8 mouse cellular contexts compared by ENCODE assay signal in the genomic region with DNA sequence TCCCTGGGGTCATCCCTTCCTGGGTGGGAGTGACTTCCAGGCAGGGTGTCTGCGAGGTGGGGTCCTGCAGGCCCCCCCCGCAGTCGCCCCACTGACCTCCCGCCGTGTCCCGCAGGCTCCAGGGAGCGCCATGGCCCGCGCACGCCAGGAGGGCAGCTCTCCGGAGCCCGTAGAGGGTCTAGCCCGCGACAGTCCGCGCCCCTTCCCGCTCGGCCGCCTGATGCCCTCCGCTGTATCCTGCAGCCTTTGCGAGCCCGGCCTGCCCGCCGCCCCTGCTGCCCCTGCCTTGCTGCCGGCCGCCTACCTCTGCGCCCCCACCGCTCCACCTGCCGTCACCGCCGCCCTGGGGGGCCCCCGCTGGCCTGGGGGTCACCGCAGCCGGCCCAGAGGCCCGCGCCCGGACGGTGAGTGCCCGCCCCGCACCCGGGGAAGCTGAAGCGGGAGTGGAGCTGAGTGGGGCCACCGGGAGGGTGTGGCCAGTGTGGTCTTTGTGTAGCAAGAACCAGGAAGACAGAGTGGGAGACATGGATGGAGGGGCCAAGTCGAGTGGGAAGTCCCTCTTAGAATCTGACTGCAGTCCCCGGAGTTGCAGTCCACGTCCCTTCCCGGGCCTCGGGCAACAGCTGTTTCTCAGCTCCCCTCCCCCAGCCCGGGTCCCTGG. TPM values are rescaled to one million over a fixed set of nuclear protein-coding genes. Genes with fewer than 3 reads are reported as not detected.
A peak's percentile ranks its signal among the peaks of the same experiment; 100 is the strongest.
DNase-seq lines count a peak whose midpoint lies in the region; ATAC-seq and TF ChIP-seq lines count a peak whose summit lies in the region.

No protein-coding gene starts in this region.

- peak overlapping the region; percentile 95 for H3K4me2 ChIP-seq in intestine, embryonic 14.5 days (ENCODE audit: low read length)

- H3K9ac ChIP-seq in intestine, embryonic 14.5 days (ENCODE audit: low read length), result peak overlapping the region; percentile 69

- under 1% methylated on average over 49 of the region's 49 CpGs for WGBS in intestine, embryonic 14.5 days
- under 1% methylated on average over 46 of the region's 49 CpGs for WGBS in olfactory bulb, adult 2 months

- no peaks in the 10 kb centered on the region for H3K9me3 ChIP-seq in intestine, embryonic 14.5 days (ENCODE audit: control insufficient read depth, low read length)

- H3K27me3 ChIP-seq in intestine, embryonic 14.5 days (replicated peaks; ENCODE audit: control insufficient read depth, insufficient read depth, low read length), result no peaks in the 10 kb centered on the region

- H3K36me3 ChIP-seq in intestine, embryonic 14.5 days (ENCODE audit: control insufficient read depth, insufficient read depth, low read length), result no peaks in the 10 kb centered on the region

- TF ChIP-seq POLR2A in olfactory bulb, adult 2 months (IDR thresholded peaks at IDR 0.05; ENCODE audit: insufficient read depth, low read depth, low read length), result no peak

- H3K4me3 ChIP-seq in brown adipose tissue, adult 24 weeks (ENCODE audit: insufficient read depth, low read depth, low read length), result peak overlapping the region; percentile 61
- peak overlapping the region; percentile 62 for H3K4me3 ChIP-seq in intestine, embryonic 14.5 days (ENCODE audit: low read depth, low read length)
- H3K4me3 ChIP-seq in olfactory bulb, adult 2 months (ENCODE audit: insufficient read depth, low read depth, low read length), result peak overlapping the region; percentile 92

- no peak for ATAC-seq in cerebellum, adult (ENCODE audit: insufficient number of reproducible peaks, low FRiP score, low TSS enrichment)
- ATAC-seq in intestine, embryonic 14.5 days (replicated peaks; ENCODE audit: low FRiP score, low TSS enrichment, low read depth), result no peak

- H3K4me1 ChIP-seq in brown adipose tissue, adult 24 weeks (ENCODE audit: control insufficient read depth, insufficient read depth, insufficient read length, low read length), result peaks cover 4% of the 10 kb centered on the region; the same call in 1 of the 2 replicates
- H3K4me1 ChIP-seq in intestine, embryonic 14.5 days (replicated peaks; ENCODE audit: control insufficient read depth, insufficient read depth, low read length), result peaks cover 29% of the 10 kb centered on the region
- H3K4me1 ChIP-seq in olfactory bulb, adult 2 months (ENCODE audit: control insufficient read depth, insufficient read depth, low read length), result peaks cover 38% of the 10 kb centered on the region

- peak overlapping the region; percentile 94 for H3K27ac ChIP-seq in brown adipose tissue, adult 24 weeks (replicated peaks; ENCODE audit: low read depth, low read length)
- peak overlapping the region; percentile 93 for H3K27ac ChIP-seq in intestine, embryonic 14.5 days (ENCODE audit: low read depth)
- H3K27ac ChIP-seq in olfactory bulb, adult 2 months (ENCODE audit: insufficient read depth, low read depth, low read length), result no peak overlapping the region; the same call in 1 of the 2 replicates

- DNase-seq in cerebellum, adult 11 months, result peak; percentile 47
- DNase-seq in gastrocnemius, postnatal 25 days, result peak; percentile 54
- DNase-seq in intestine, embryonic 14.5 days (ENCODE audit: low spot score), result peak; percentile 81
- peak; percentile 70 to 73 for DNase-seq in lung, adult 18-20 months
- DNase-seq in adipocyte (ENCODE audit: low spot score), result no peak

- no peak for TF ChIP-seq CTCF in olfactory bulb, adult 2 months (IDR thresholded peaks at IDR 0.05; ENCODE audit: insufficient read depth, low read depth, low read length)

RNA-seq across cellular contexts. Expression of a gene that starts 3.9 kb away (rescaled TPM):
- polyA plus RNA-seq in brown adipose tissue, adult 24 weeks (2012; ENCODE audit: insufficient read depth, insufficient read length, missing spikeins), result 5.0 and 10.8 TPM in 2 replicates
- 1 to 10 TPM; 1.7 to 2.4 TPM for total RNA-seq in gastrocnemius, postnatal 25 days (2021)
- polyA plus RNA-seq in intestine, embryonic 14.5 days (2014; fragmentation: Nextera tagmentation; extraction: Ambion mirVana), result 4.1 and 4.9 TPM in 2 replicates
- polyA plus RNA-seq in olfactory bulb, adult 2 months (2012; ENCODE audit: insufficient read depth, insufficient read length, low replicate concordance, missing spikeins), result not detected in 2 replicates

RNA-seq across cellular contexts. Expression of a gene that starts 25.5 kb away (rescaled TPM):
- polyA plus RNA-seq in brown adipose tissue, adult 24 weeks (2012; ENCODE audit: insufficient read depth, insufficient read length, missing spikeins), result 26.4 and 28.6 TPM in 2 replicates
- 10 to 100 TPM; 29.1 to 36.9 TPM for total RNA-seq in gastrocnemius, postnatal 25 days (2021)
- polyA plus RNA-seq in intestine, embryonic 14.5 days (2014; fragmentation: Nextera tagmentation; extraction: Ambion mirVana), result 14.4 and 19.0 TPM in 2 replicates
- polyA plus RNA-seq in olfactory bulb, adult 2 months (2012; ENCODE audit: insufficient read depth, insufficient read length, low replicate concordance, missing spikeins), result not detected in 2 replicates

RNA-seq across cellular contexts. Expression of a gene that starts 38.7 kb away (rescaled TPM):
- 16.0 and 17.2 TPM in 2 replicates for polyA plus RNA-seq in brown adipose tissue, adult 24 weeks (2012; ENCODE audit: insufficient read depth, insufficient read length, missing spikeins)
- total RNA-seq in gastrocnemius, postnatal 25 days (2021), result 10 to 100 TPM; 13.1 to 13.2 TPM
- polyA plus RNA-seq in intestine, embryonic 14.5 days (2014; fragmentation: Nextera tagmentation; extraction: Ambion mirVana), result 16.0 and 18.1 TPM in 2 replicates
- polyA plus RNA-seq in olfactory bulb, adult 2 months (2012; ENCODE audit: insufficient read depth, insufficient read length, low replicate concordance, missing spikeins), result not detected in 2 replicates

RNA-seq across cellular contexts. Expression of a gene that starts 52.8 kb away (rescaled TPM):
- 3.6 and 5.2 TPM in 2 replicates for polyA plus RNA-seq in brown adipose tissue, adult 24 weeks (2012; ENCODE audit: insufficient read depth, insufficient read length, missing spikeins)
- 1 to 10 TPM; 1.6 to 2.9 TPM for total RNA-seq in gastrocnemius, postnatal 25 days (2021)
- 1.8 and 2.3 TPM in 2 replicates for polyA plus RNA-seq in intestine, embryonic 14.5 days (2014; fragmentation: Nextera tagmentation; extraction: Ambion mirVana)
- polyA plus RNA-seq in olfactory bulb, adult 2 months (2012; ENCODE audit: insufficient read depth, insufficient read length, low replicate concordance, missing spikeins), result not detected in 2 replicates

Comparison
In these comparisons a context has a peak if more than half of its experiments do, and no peak if none do; other contexts are left out.
1. RNA of a gene that starts 38.7 kb away (polyA plus RNA-seq): 16.0 to 18.1 TPM in intestine, embryonic 14.5 days and 16.0 to 17.2 TPM in brown adipose tissue, adult 24 weeks; not detected in olfactory bulb, adult 2 months; every median in the first group is over 10 times any median in the second.
2. Peak in every context shown above with its lines, with median percentiles within 50 percentile points of each other: H3K4me3 ChIP-seq.